Mouse (Mus musculus) kidney, postnatal 36 days (tissue): Measurements from ENCODE around the gene Enpp5.
A peak's percentile ranks its signal among the peaks of the same experiment; 100 is the strongest.

ENCODE experiments used
- DNase-seq, 2 experiments: peaks; one replicate each; pipeline ENCODE4 v3.0.0; 2021 to 2022; ENCODE audit warnings: mixed read lengths in 2 of 2

Enpp5 gene

GRCm38 (mm10) chr17:44100486-44100885, 21.9 kb downstream of the Enpp5 start:
- no peak for DNase-seq

GRCm38 (mm10) chr17:44100906-44101305, 22.3 kb downstream of the Enpp5 start:
- peak in 1 of 2 experiments; percentile 10 for DNase-seq

GRCm38 (mm10) chr17:44101961-44102360, 23.3 kb downstream of the Enpp5 start:
- no peak for DNase-seq

- peak; percentile 94 for DNase-seq
Observed at GRCm38 (mm10) chr17:44105287-44106138, 26.9 kb downstream of the Enpp5 start, which contains the start of gene Enpp4. Gene Enpp4, minus strand, starts transcription at chr17:44105809.

- peak in 1 of 2 experiments; percentile 26 for DNase-seq
Observed at GRCm38 (mm10) chr17:44108331-44108730, 29.7 kb downstream of the Enpp5 start.

GRCm38 (mm10) chr17:44116584-44116983, 38.0 kb downstream of the Enpp5 start:
- no peak for DNase-seq

GRCm38 (mm10) chr17:44117721-44118120, 39.1 kb downstream of the Enpp5 start:
- DNase-seq, result no peak

GRCm38 (mm10) chr17:44118231-44118630, 39.6 kb downstream of the Enpp5 start:
- no peak for DNase-seq

GRCm38 (mm10) chr17:44121366-44122100, 42.9 kb downstream of the Enpp5 start:
- no peak for DNase-seq

GRCm38 (mm10) chr17:44129092-44129750, 50.6 kb downstream of the Enpp5 start:
- no peak for DNase-seq

- peak; percentile 66 to 88 for DNase-seq
Observed at GRCm38 (mm10) chr17:44130429-44130828, 51.8 kb downstream of the Enpp5 start.

- DNase-seq, result no peak
Observed at GRCm38 (mm10) chr17:44134106-44134505, 55.5 kb downstream of the Enpp5 start.

- peak; percentile 39 to 46 for DNase-seq
Observed at GRCm38 (mm10) chr17:44134545-44134944, 55.9 kb downstream of the Enpp5 start.

- no peak for DNase-seq
Observed at GRCm38 (mm10) chr17:44136018-44136417, 57.4 kb downstream of the Enpp5 start.
